In the genomic region with DNA sequence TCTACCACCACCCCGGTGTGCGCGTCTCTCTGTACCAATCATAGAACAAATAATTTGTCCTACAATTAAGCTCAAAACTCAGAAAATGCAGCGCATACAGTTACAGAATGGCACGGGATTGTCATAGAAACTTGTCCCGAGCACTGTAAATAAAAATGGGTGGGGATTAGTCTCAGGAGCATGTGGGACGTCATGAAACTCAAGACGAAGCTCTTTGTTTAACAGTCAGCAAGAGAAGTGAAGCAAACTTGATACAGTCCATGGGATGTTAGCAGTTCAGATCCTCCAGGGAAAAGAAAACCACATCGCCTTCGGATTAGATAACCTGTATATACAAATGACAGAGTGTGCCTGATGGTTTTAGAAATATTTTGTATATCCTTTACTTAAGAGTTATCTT, we compare ENCODE assay signal across 28 mouse cellular contexts. TPM values are rescaled to one million over a fixed set of nuclear protein-coding genes. Genes with fewer than 3 reads are reported as not detected.
DNase-seq lines count a peak whose midpoint lies in the region; ATAC-seq and TF ChIP-seq lines count a peak whose summit lies in the region.
"Had no signal": no experiment of that assay in that cellular context is flagged by ENCODE, and none has a peak within 500 bp of the region (broad histone marks: within the 10 kb centered on the region; RNA-seq: fewer than 3 reads in every experiment).

No protein-coding gene starts in this region.

- no peak overlapping the region for H3K4me3 ChIP-seq in embryonic facial prominence, embryonic 14.5 days (ENCODE audit: low read depth, low read length)
- no peak overlapping the region for H3K4me3 ChIP-seq in embryonic facial prominence, embryonic 10.5 days
- no peak overlapping the region for H3K4me3 ChIP-seq in heart, embryonic 10.5 days
- H3K4me3 ChIP-seq in layer of hippocampus, adult 2 months: peak overlapping the region; percentile 51
- 0 out of 2 replicates have a peak overlapping the region, but pooled peaks have one; percentile 19 for H3K4me3 ChIP-seq in brown adipose tissue, adult 24 weeks (ENCODE audit: insufficient read depth, low read depth, low read length)
- H3K4me3 ChIP-seq: heart, embryonic 15.5 days; intestine, embryonic 15.5 days; liver, embryonic 12.5 days; neural tube, embryonic 15.5 days had no signal

- DNase-seq in embryonic facial prominence, embryonic 14.5 days (ENCODE audit: low spot score): peak; percentile 70
- no peak for DNase-seq in embryonic facial prominence, embryonic 10.5 days (ENCODE audit: low spot score)
- peak; percentile 83 for DNase-seq in heart, adult 11 months
- no peak for DNase-seq in heart, embryonic 10.5 days (ENCODE audit: low spot score)
- DNase-seq in layer of hippocampus, adult 2 months (ENCODE audit: low spot score in 2 of 2): no peak
- no peak for DNase-seq in layer of hippocampus, postnatal 36 days
- DNase-seq: adrenal gland, adult 8-10 months; cerebellum, adult 11-12 months; heart, postnatal 36 days; kidney, adult 8-10 months; kidney, postnatal 4 days; liver, postnatal 0 days; lung, postnatal 10 days; midbrain, embryonic 14.5 days; retina, postnatal 1 day; right cerebral cortex, postnatal 14 days; thymus, postnatal 4 days had no signal

- 58% methylated on average over 10 of the region's 10 CpGs for WGBS in embryonic facial prominence, embryonic 14.5 days
- 82% methylated on average over 10 of the region's 10 CpGs for WGBS in embryonic facial prominence, embryonic 10.5 days
- 80% methylated on average over 10 of the region's 10 CpGs for WGBS in heart, embryonic 10.5 days

- no peaks in the 10 kb centered on the region for H3K9me3 ChIP-seq in embryonic facial prominence, embryonic 14.5 days (ENCODE audit: control insufficient read depth, low read length)
- no peaks in the 10 kb centered on the region for H3K9me3 ChIP-seq in embryonic facial prominence, embryonic 10.5 days
- no peaks in the 10 kb centered on the region for H3K9me3 ChIP-seq in heart, embryonic 10.5 days
- H3K9me3 ChIP-seq: heart, embryonic 15.5 days; intestine, embryonic 15.5 days; liver, embryonic 12.5 days; neural tube, embryonic 15.5 days had no signal

- peak; percentile 79 for ATAC-seq in embryonic facial prominence, embryonic 14.5 days (ENCODE audit: low read depth)
- ATAC-seq: intestine, embryonic 15.5 days; liver, embryonic 12.5 days; liver, postnatal 0 days had no signal

- H3K27ac ChIP-seq in embryonic facial prominence, embryonic 14.5 days (replicated peaks; ENCODE audit: low read depth, low read length): peak overlapping the region; percentile 33; the same call in 1 of the 2 replicates
- H3K27ac ChIP-seq in embryonic facial prominence, embryonic 10.5 days (replicated peaks): no peak overlapping the region
- H3K27ac ChIP-seq in heart, embryonic 10.5 days: no peak overlapping the region
- H3K27ac ChIP-seq in layer of hippocampus, adult 2 months: peak overlapping the region; percentile 82
- peak overlapping the region; percentile 31 for H3K27ac ChIP-seq in brown adipose tissue, adult 24 weeks (replicated peaks; ENCODE audit: low read depth, low read length)
- H3K27ac ChIP-seq: intestine, embryonic 15.5 days; kidney, postnatal 0 days; liver, embryonic 12.5 days; macrophage; neural tube, embryonic 15.5 days had no signal

- H3K27me3 ChIP-seq in embryonic facial prominence, embryonic 14.5 days (replicated peaks; ENCODE audit: control insufficient read depth, insufficient read depth, low read length): no peaks in the 10 kb centered on the region
- peaks cover 13% of the 10 kb centered on the region for H3K27me3 ChIP-seq in embryonic facial prominence, embryonic 10.5 days (replicated peaks; ENCODE audit: low read depth, poor library complexity, severe bottlenecking)
- no peaks in the 10 kb centered on the region for H3K27me3 ChIP-seq in heart, embryonic 10.5 days (ENCODE audit: insufficient read depth, poor library complexity, severe bottlenecking)
- H3K27me3 ChIP-seq: heart, embryonic 15.5 days; intestine, embryonic 15.5 days; liver, embryonic 12.5 days; neural tube, embryonic 15.5 days had no signal

- TF ChIP-seq CTCF in layer of hippocampus, adult 2 months (conservative IDR thresholded peaks at IDR 0.05): no peak

- H3K4me1 ChIP-seq in embryonic facial prominence, embryonic 14.5 days (ENCODE audit: control insufficient read depth, insufficient read depth, low read length): peaks cover 11% of the 10 kb centered on the region
- H3K4me1 ChIP-seq in embryonic facial prominence, embryonic 10.5 days: peaks cover 6% of the 10 kb centered on the region
- no peaks in the 10 kb centered on the region for H3K4me1 ChIP-seq in heart, embryonic 10.5 days
- peaks cover 21% of the 10 kb centered on the region; the same call in 1 of the 2 replicates for H3K4me1 ChIP-seq in brown adipose tissue, adult 24 weeks (ENCODE audit: control insufficient read depth, insufficient read depth, insufficient read length, low read length)
- H3K4me1 ChIP-seq: intestine, embryonic 15.5 days; liver, embryonic 12.5 days had no signal

- no peak overlapping the region for H3K9ac ChIP-seq in embryonic facial prominence, embryonic 14.5 days (ENCODE audit: low read depth, low read length)
- H3K9ac ChIP-seq: heart, embryonic 15.5 days; hindbrain, embryonic 14.5 days; intestine, embryonic 15.5 days; liver, embryonic 12.5 days; liver, postnatal 0 days; neural tube, embryonic 15.5 days had no signal

- H3K4me2 ChIP-seq in embryonic facial prominence, embryonic 14.5 days (ENCODE audit: low read depth, low read length): peak overlapping the region; percentile 18; the same call in 1 of the 2 replicates
- H3K4me2 ChIP-seq: heart, embryonic 15.5 days; hindbrain, embryonic 14.5 days; intestine, embryonic 15.5 days; liver, embryonic 12.5 days had no signal

- H3K36me3 ChIP-seq in embryonic facial prominence, embryonic 14.5 days (ENCODE audit: control insufficient read depth, insufficient read depth, low read length): peaks cover 23% of the 10 kb centered on the region
- peaks cover 2% of the 10 kb centered on the region; the same call in 1 of the 2 replicates for H3K36me3 ChIP-seq in embryonic facial prominence, embryonic 10.5 days (replicated peaks)
- H3K36me3 ChIP-seq in heart, embryonic 10.5 days: peaks cover 10% of the 10 kb centered on the region; the same call in 1 of the 2 replicates
- H3K36me3 ChIP-seq: liver, embryonic 12.5 days; neural tube, embryonic 15.5 days had no signal

RNA-seq across cellular contexts. Expression of gene E130114P18Rik, which starts 18.6 kb away (rescaled TPM):
- polyA plus RNA-seq in embryonic facial prominence, embryonic 14.5 days (2014; fragmentation: Nextera tagmentation; extraction: Ambion mirVana): 4.1 and 4.4 TPM in 2 replicates
- 10.9 and 13.6 TPM in 2 replicates for polyA plus RNA-seq in embryonic facial prominence, embryonic 10.5 days (2016; fragmentation: Nextera tagmentation; extraction: Ambion mirVana)
- polyA plus RNA-seq in heart, embryonic 10.5 days (2016; fragmentation: Nextera tagmentation; extraction: Ambion mirVana): 0.33 and 1.1 TPM in 2 replicates
- 1 to 10 TPM; 7.1 to 7.9 TPM for total RNA-seq in layer of hippocampus, adult 2 months (2021)
- 1 to 10 TPM; 7.5 to 8.6 TPM for total RNA-seq in layer of hippocampus, postnatal 36 days (2021)
- not detected in 2 replicates for polyA plus RNA-seq in brown adipose tissue, adult 24 weeks (2012; ENCODE audit: insufficient read depth, insufficient read length, missing spikeins)
- total RNA-seq: megakaryocyte-erythroid progenitor cell, adult 5-6 weeks had no signal
- polyA plus RNA-seq: G1E; liver, embryonic 12.5 days; liver, postnatal 0 days; macrophage; small intestine, adult 2 months had no signal

RNA-seq across cellular contexts. Expression of gene Nfia, which starts 24.0 kb away (rescaled TPM):
- polyA plus RNA-seq in embryonic facial prominence, embryonic 14.5 days (2014; fragmentation: Nextera tagmentation; extraction: Ambion mirVana): 61.7 and 62.6 TPM in 2 replicates
- 8.0 and 17.0 TPM in 2 replicates for polyA plus RNA-seq in embryonic facial prominence, embryonic 10.5 days (2016; fragmentation: Nextera tagmentation; extraction: Ambion mirVana)
- polyA plus RNA-seq in heart, embryonic 10.5 days (2016; fragmentation: Nextera tagmentation; extraction: Ambion mirVana): 14.4 and 19.6 TPM in 2 replicates
- total RNA-seq in layer of hippocampus, adult 2 months (2021): 100 to 1,000 TPM; 113 to 115 TPM
- total RNA-seq in layer of hippocampus, postnatal 36 days (2021): 100 to 1,000 TPM; 103 to 121 TPM
- 43.3 and 74.8 TPM in 2 replicates for polyA plus RNA-seq in brown adipose tissue, adult 24 weeks (2012; ENCODE audit: insufficient read depth, insufficient read length, missing spikeins)

Comparison
In these comparisons a context has a peak if more than half of its experiments do, and no peak if none do; other contexts are left out.
1. DNase-seq: peak in embryonic facial prominence, embryonic 14.5 days (single experiment) and heart, adult 11 months (single experiment); none in embryonic facial prominence, embryonic 10.5 days (single experiment), heart, embryonic 10.5 days (single experiment), layer of hippocampus, adult 2 months (0 of 2) and layer of hippocampus, postnatal 36 days (0 of 2).
2. H3K27ac ChIP-seq: peak in embryonic facial prominence, embryonic 14.5 days (single experiment), layer of hippocampus, adult 2 months (single experiment) and brown adipose tissue, adult 24 weeks (single experiment); none in embryonic facial prominence, embryonic 10.5 days (single experiment) and heart, embryonic 10.5 days (single experiment).
3. H3K4me3 ChIP-seq: peak in layer of hippocampus, adult 2 months (single experiment) and brown adipose tissue, adult 24 weeks (single experiment); none in embryonic facial prominence, embryonic 14.5 days (single experiment), embryonic facial prominence, embryonic 10.5 days (single experiment) and heart, embryonic 10.5 days (single experiment).